Mouse (Mus musculus): Measurements from ENCODE around the gene Gpr83.

Gene Gpr83

GRCm38 (mm10) chr9:14904741-14905475 lies 44.9 kb downstream of the Gpr83 start:
- DNase-seq (ENCODE audit: low read depth): no peak

GRCm38 (mm10) chr9:14905956-14906355 lies 45.9 kb downstream of the Gpr83 start:
- no peak for DNase-seq (ENCODE audit: low read depth)

GRCm38 (mm10) chr9:14907816-14908415 lies 47.9 kb downstream of the Gpr83 start:
- DNase-seq (ENCODE audit: low read depth): no peak

- no peak for DNase-seq (ENCODE audit: low read depth)
These were observed 50.0 kb downstream of the Gpr83 start for GRCm38 (mm10) chr9:14909981-14910380.

GRCm38 (mm10) chr9:14912037-14912436 lies 52.0 kb downstream of the Gpr83 start:
- DNase-seq (ENCODE audit: low read depth): no peak

- no peak for DNase-seq (ENCODE audit: low read depth)
These were observed 57.7 kb downstream of the Gpr83 start for GRCm38 (mm10) chr9:14917661-14918060.

- DNase-seq (ENCODE audit: low read depth): no peak
These were observed 59.0 kb downstream of the Gpr83 start for GRCm38 (mm10) chr9:14918825-14919668.
